Mouse (Mus musculus) mouse trophoblast stem cell (cell line): ENCODE measurements around the gene Itgam.

Source experiments
- in situ Hi-C, 2 experiments: fragments of 300-500 bp; cut with MseI, MboI; formaldehyde crosslinking; loops; 2 replicates in 1 of 2; 3 replicates in 1 of 2; pipeline ENCODE4 v1.15.1; 2025

Gene Itgam

GRCm38 (mm10) chr7:128056917-128057444 is 5.5 kb upstream of the Itgam start:
- in situ Hi-C loops: no loop called here

GRCm38 (mm10) chr7:128057860-128058259 is 4.6 kb upstream of the Itgam start:
- in situ Hi-C loops: no loop called here

GRCm38 (mm10) chr7:128058576-128058975 is 3.9 kb upstream of the Itgam start:
- in situ Hi-C loops: no loop called here

- in situ Hi-C loops: no loop called here
Measured at GRCm38 (mm10) chr7:128059091-128059490, 3.3 kb upstream of the Itgam start.

GRCm38 (mm10) chr7:128063211-128063781 is 856 bp downstream of the Itgam start:
- in situ Hi-C loops: no loop called here

- in situ Hi-C loops: no loop called here
Measured at GRCm38 (mm10) chr7:128065547-128065946, 3.1 kb downstream of the Itgam start.

GRCm38 (mm10) chr7:128067847-128068246 is 5.4 kb downstream of the Itgam start:
- in situ Hi-C loops: no loop called here

- in situ Hi-C loops: no loop called here
Measured at GRCm38 (mm10) chr7:128069844-128070243, 7.4 kb downstream of the Itgam start.

GRCm38 (mm10) chr7:128071816-128072215 is 9.4 kb downstream of the Itgam start:
- in situ Hi-C loops: no loop called here

- in situ Hi-C loops: no loop called here
Measured at GRCm38 (mm10) chr7:128080012-128080411, 17.6 kb downstream of the Itgam start.

- in situ Hi-C loops: no loop called here
Measured at GRCm38 (mm10) chr7:128089141-128089540, 26.7 kb downstream of the Itgam start.

GRCm38 (mm10) chr7:128098135-128098534 is 35.7 kb downstream of the Itgam start:
- in situ Hi-C loops: no loop called here

- in situ Hi-C loops: loop anchor here (10.0 kb wide), 1 partner anchor 104 kb away; the partner anchor contains the start of gene Cox6a2 (in 2 of the 2)
Measured at GRCm38 (mm10) chr7:128100742-128101357, 38.4 kb downstream of the Itgam start.

GRCm38 (mm10) chr7:128105246-128105645 is 42.8 kb downstream of the Itgam start:
- in situ Hi-C loops: loop anchor here (10.0 kb wide), 1 partner anchor 100 kb away; the partner anchor contains the start of gene Cox6a2 (in 2 of the 2)

- in situ Hi-C loops: loop anchor here (10.0 kb wide), 1 partner anchor 97 kb away; the partner anchor contains the start of gene Cox6a2 (in 2 of the 2)
Measured at GRCm38 (mm10) chr7:128107462-128107861, 45.0 kb downstream of the Itgam start.

- in situ Hi-C loops: no loop called here
Measured at GRCm38 (mm10) chr7:128110314-128110713, 47.9 kb downstream of the Itgam start.

GRCm38 (mm10) chr7:128112131-128112530 is 49.7 kb downstream of the Itgam start:
- in situ Hi-C loops: no loop called here

GRCm38 (mm10) chr7:128114371-128115105 is 52.1 kb downstream of the Itgam start:
- in situ Hi-C loops: no loop called here

- in situ Hi-C loops: no loop called here
Measured at GRCm38 (mm10) chr7:128115211-128115958, 52.9 kb downstream of the Itgam start.

- in situ Hi-C loops: no loop called here
Measured at GRCm38 (mm10) chr7:128116396-128116795, 54.0 kb downstream of the Itgam start.

GRCm38 (mm10) chr7:128119726-128120490 is 57.5 kb downstream of the Itgam start:
- in situ Hi-C loops: no loop called here
